Mouse (Mus musculus): ENCODE measurements around the gene Hoxc8.

Gene Hoxc8

DNA sequence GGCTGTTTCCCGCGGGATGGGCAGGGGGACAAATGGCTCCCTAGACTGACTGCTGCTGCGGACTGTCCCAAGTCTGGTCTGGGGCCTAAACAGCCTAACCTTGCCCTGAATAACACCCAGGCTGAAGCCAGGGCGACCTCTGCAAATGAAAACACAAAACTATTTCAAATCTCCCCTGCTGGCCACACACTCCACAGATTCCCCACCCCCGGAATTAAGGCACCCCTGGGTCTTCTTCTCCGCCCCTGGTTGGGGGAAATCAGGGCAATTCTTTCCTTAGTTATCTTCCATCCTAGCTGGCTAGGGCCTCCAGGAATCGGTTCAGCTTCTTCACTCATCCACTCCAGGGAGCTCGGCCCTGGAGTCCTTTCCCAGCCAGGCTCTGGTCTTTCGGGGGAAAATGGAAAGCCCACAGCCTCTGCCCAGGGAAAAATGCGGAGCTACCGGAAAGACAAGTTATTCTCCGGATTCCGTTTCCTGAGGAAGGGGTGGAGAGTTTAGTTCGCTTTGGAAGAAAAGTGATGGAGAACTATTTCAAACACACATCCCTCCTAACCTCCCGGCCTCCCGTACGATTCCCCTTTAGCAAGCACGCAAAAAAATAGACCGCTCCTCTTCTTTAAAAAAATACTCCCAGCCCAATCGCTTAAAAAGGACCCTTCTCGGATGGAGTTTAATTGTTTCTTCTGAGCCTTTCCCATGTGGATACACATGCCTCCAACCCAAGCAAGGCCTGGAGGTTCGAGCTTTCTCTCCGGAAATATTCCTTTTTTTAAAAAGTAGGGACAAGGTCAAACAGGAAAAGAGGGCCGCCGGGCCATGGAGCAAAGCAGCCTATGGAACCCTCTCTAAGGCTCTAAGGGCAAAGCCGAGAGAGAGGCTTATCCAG lies 25.2 kb upstream of the Hoxc8 start:
- no peak for DNase-seq (ENCODE audit: low spot score)

DNA sequence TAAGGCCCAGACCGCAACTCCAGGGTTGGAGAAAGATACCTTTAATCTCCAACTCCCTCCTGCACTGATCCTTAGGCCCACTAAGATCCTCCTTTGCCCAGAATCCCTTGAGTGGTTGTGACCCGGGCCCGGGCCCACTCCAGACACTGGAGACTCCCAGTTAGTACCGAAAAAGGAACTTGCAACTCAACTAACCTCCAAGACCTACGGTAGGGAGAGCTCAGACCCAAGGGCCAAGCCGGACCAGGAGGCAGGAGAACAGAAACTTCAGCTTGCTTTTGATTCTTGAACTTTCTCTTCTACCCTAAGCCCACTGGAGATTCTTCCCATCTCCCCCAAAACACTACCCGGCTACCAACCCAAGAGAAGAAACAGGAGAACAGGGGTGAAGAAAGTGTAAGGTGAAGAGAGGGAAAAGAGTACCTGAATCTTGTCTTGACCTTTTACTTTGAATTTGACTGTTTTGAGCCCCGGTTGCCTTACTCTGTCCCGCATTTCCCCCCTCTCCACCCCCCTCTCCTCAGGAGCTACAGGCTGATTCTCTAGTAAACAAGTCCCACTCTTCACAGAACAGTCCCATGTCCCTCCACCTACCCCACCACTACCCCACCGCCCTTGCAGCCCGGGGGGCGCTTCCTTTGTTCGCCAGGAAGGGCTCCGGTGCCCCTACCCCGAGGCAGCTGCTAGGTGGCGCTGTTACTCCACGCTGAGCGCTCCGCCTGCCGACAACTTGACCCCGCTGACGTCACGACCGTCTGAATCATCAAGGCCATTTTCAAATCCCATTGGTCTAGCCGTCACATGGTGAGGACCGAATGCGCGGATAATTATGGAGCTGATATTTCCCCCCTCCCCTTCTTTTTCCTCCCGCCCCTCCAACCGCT lies 24.3 kb upstream of the Hoxc8 start:
- peak; percentile 77 for DNase-seq (ENCODE audit: low spot score)

DNA sequence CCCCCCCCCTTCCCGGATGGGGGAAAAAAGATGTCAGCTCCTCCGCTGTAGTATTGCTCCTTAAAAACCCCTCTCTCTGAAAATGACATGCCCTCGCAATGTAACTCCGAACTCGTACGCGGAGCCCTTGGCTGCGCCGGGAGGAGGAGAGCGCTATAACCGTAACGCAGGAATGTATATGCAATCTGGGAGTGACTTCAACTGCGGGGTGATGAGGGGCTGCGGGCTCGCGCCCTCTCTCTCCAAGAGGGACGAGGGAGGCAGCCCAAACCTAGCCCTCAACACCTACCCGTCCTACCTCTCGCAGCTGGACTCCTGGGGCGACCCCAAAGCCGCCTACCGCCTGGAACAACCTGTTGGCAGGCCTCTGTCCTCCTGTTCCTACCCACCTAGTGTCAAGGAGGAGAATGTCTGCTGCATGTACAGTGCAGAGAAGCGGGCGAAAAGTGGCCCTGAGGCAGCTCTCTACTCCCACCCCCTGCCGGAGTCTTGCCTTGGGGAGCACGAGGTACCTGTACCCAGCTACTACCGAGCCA lies 23.6 kb upstream of the Hoxc8 start, which contains the start of gene Hoxc10:
Hoxc10 (plus strand) TSS at position 21 of the 536 bp plus-strand sequence.
- no peak for DNase-seq (ENCODE audit: low spot score)

DNA sequence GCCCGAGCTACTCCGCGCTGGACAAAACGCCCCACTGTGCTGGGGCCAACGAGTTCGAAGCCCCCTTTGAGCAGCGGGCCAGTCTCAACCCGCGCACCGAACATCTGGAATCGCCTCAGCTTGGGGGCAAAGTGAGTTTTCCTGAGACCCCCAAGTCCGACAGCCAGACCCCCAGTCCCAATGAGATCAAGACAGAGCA lies 23.2 kb upstream of the Hoxc8 start, which contains the start of gene Hoxc5:
Hoxc5 (plus strand) TSS at position 132 of the 199 bp plus-strand sequence.
- no peak for DNase-seq (ENCODE audit: low spot score)

DNA sequence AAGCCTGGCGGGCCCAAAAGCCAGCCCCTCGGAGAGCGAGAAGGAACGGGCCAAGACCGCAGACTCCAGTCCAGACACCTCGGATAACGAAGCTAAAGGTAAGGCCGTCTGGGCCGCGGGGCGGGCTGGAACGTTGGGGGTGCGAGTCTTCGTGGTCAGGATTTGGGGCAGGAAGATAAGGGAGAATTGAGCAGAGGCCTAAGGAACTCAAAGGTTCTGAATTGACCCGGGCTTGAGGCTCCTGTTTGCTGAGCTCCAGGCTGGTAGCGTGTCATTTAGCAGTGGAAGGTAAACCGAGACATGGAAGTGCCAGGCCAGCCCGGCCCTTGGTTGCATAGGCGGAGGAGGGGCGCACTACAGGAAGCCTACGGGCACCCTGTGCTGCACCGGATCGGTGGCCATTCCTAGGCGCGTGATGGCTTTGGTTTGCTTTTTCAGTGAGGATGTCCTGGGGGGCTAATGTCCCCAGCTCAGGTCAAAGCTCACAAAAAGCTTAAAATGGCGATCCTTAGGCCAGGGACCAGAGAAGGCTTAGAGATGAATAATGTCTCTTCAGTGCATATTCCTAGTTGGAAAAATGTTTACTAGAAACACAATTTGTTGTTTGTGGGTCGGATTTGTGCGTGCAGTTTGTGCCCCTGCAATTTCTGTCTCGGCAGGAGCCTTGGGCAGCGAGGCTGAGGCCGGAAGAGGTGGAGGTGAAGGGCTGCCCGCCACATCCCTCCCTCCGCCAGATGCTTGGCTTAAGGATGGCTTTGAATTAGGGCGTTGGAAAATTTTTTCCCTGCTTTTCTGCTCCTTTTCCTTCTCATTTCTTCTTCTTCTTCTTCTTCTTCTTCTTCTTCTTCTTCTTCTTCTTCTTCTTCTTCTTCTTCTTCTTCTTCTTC lies 22.7 kb upstream of the Hoxc8 start:
- no peak for DNase-seq (ENCODE audit: low spot score)

DNA sequence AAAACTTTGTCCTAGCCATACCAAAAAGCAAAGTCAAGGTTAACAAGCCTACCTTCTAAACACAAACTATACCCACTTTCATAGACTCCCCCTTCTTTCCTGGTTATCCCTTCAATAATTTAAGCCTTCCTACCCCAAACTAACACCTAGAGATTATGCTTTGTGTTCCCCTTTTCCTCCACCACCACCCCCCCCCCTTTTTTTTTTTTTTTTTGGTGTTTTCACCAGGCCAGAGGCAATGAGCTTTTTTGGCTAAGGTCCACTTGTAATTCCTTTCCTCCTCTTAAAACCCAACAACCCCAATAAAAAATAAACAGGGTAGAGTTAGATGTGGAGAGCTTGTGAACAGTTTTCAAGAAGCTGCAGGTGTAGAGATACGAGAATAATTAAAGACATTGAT lies 21.1 kb upstream of the Hoxc8 start:
- DNase-seq (ENCODE audit: low spot score) = no peak

DNA sequence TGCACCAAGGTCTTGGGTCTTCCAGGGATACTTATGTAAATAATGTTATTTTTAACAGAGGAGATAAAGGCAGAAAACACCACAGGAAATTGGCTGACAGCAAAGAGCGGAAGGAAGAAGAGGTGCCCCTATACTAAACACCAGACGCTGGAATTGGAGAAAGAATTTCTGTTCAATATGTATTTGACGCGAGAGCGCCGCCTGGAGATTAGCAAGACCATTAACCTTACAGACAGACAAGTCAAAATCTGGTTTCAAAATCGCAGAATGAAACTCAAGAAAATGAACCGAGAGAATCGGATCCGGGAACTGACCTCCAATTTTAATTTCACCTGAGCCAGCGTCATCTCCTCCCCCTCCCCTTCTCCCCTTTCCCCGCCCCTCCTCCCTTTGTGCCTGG lies 19.7 kb upstream of the Hoxc8 start:
- DNase-seq (ENCODE audit: low spot score) = no peak

DNA sequence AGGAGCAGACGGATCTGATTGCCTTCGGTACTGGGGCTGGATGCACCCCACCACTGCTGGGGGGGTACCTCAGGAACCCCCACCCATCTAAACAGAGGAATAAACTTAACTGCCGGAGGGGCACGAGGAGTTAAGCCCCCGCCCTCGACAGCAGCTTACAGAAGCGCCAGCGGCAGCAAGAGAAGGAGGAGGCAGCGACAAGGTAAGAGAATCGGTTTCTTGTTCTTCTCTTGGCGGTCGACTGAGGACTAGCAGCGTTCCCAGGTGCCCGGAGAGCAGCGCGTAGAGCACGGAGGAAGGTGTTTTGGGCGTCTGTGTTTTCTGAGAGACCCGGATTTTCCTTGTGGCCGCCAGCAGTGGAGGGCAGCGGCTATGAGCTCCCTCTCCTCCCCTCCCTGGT lies 18.2 kb upstream of the Hoxc8 start:
- no peak for DNase-seq (ENCODE audit: low spot score)

DNA sequence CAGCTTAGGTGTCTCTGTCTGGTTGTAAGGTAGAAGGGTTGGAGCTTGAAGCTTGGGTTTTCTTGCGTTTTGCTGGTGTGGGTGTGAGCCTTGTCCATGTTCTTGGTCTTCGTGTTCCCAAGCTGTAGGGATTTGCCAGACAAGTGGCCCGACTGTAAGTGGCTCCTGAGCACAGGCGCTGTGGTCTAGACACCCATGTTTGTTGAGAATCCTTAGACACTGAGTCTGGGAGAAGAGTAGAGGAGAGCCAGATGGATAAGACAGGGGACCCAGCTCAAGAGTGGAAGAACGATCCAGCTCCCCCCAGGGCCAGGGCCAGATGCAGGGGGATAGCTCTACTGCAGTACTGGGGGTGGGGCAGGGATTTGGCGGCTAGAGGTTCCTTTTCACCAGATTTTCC lies 17.7 kb upstream of the Hoxc8 start:
- no peak for DNase-seq (ENCODE audit: low spot score)

DNA sequence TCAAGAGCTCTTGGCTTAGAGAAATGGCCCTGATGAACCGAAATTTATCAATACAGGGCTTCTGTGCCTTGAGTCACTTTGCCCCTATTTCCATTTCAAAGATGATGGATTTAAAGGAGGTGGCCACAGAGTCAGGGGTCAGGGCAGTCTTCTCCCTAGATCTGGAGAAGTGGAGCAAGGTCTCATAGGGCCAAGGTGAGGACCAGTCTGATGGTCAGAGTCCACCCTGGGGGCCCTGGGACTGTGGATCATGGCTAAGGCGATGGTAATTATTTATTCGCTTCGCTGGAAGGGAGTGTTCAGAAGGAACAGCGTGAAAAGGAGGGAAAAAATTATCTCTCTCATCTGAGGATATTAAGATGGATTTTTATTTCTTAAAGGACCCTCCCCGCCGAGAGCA lies 15.4 kb upstream of the Hoxc8 start:
- no peak for DNase-seq (ENCODE audit: low spot score)

DNA sequence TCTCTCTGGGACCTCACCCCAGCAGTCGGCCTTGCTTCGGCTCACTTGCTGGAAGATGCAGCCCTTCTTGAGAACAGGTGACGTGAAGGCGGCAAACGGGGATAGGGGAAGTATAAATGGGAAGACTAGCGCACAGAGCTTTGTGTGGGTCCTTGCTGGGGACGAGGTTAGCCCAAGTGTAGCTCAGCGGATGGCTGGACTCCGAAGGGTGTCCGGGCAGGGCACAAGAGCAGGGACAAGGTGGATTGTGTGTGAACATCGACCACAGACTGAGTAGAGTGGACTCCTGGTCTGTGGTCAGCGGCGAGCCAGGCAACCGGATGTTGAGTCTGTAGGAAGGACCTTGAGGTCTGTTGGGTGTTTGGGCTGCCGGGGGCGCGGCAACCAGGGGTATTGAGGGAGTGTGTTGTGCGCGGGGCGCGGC lies 14.7 kb upstream of the Hoxc8 start:
- no peak for DNase-seq (ENCODE audit: low spot score)

DNA sequence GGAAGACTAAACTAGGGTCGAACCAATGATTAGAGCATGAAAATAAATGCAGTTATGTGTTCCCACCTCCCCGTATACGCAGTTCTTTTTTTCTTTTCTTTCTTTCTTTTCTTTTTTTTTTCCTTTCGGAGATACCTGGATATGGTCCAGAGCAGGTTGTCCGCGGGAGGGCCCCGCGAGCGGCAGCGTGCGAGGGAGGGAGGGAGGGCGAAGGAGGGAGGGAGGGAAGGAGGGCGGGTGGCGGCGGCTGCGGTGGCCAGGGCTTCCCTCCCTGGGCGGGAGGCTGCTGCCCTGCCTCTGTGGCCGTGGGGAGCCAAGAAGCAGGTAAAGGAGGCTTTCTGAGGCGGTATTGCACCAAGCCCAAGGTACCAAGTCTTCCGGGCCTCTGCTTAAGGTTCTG lies 14.2 kb upstream of the Hoxc8 start, which contains the start of gene Hoxc9:
Hoxc9 (plus strand) TSS at position 269 of the 400 bp plus-strand sequence.
- no peak for DNase-seq (ENCODE audit: low spot score)

DNA sequence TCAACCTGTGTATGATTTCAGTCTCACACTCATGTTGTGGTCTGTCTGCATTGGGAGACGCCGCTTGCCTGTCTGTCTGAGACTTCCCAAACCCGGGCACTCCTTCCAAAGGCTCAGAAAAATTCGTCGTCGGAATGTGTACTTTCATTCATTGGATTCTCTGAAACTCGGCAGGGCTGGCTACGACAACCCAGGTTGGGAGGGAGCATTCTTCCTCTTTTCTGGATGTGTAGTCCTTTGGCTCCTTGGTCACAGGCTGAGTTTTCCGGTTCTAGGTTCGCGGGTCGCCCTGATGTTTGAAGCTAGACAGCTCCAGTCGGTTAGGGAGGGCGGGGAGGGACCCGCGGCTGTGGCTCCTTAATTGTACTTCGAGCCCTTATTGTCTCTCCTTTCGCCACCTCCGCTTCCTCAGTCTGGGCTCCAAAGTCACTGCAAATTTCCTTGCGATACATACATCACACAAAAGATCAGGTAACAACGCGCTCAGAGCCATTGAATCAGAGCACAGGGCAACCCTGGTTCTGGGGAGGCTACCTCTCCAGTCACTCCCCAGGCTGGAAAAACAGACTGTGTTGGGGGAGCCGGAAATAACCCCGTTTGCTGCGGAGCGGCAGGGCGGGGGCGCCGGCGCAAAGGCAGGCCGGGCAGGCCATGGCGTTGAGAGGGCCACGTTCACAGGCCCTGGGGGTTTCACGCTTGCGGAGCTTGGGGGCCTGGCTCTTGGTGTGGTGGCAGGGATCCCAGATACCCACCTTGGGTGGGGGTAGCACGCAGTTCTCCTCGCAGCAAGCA lies 13.6 kb upstream of the Hoxc8 start:
- DNase-seq (ENCODE audit: low spot score) = no peak

DNA sequence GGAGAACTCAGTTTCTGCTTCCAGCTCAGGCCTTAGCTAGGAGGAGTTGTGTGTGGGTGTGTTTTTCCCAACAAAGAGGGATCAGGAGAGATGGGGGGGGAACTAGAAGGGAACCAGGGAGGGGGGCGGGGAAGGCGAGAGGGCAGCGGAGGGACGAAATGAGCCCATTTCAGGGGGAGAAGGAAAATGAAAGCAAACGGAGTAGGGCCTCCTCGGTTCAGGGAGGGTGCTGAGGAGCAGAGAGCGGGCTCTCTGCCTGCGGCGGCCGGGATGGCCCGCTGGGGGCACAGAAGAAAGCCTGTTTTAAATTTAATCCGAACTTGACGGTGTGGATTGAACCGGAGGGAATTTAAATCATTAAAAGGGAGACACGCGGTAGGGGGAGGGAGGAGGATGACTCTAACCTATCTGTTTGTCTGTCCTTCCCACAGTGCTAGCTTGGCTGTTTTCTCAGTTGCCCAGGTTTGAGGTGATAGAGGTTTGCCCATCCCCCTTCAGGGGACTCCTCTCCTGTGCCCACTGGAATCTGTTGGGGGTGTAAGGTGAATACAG lies 12.9 kb upstream of the Hoxc8 start:
- no peak for DNase-seq (ENCODE audit: low spot score)

DNA sequence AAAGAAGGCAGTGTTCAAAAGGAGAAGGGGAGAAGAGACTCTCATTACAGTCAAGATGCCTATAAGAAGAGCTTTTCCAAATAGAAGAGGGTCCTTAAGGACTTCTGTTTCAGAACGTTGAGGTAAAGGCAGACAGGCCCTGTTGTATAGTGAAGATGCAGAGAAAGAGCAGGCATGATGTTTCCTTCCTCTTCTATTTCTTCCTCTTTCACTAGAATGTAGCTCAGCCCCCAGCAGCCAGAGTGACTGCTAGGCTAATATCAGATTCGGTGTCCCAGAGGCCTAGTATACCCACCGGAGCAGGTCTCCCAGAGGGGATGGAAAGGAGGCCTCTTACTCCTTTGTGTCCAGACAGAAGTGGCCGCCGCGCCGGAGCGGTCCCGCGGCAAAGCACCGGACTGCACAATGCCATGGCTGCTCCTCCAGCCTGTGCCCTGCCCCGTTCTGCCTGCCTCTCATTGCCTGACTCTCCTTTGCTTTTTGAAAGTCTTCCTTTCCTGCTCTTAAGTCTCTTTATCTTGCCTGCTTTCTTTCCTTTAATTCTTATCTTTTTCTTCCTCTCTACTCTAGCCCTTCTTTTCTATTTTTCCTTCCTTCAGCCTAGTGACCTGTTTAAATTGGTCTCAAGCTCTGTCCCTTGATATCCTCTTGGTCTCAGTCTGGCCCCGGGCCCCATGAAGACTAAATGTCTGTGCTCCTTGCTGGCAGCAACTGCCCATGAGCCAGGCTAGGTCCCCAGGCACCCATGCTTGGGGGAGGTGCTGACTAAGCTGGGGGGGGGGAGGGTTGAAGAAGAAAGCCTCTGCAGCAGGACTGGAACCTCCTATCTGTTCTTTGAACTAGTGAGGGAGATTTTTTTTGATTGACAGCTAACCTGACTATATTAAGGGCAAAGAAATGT lies 11.5 kb upstream of the Hoxc8 start:
- DNase-seq (ENCODE audit: low spot score) = no peak

DNA sequence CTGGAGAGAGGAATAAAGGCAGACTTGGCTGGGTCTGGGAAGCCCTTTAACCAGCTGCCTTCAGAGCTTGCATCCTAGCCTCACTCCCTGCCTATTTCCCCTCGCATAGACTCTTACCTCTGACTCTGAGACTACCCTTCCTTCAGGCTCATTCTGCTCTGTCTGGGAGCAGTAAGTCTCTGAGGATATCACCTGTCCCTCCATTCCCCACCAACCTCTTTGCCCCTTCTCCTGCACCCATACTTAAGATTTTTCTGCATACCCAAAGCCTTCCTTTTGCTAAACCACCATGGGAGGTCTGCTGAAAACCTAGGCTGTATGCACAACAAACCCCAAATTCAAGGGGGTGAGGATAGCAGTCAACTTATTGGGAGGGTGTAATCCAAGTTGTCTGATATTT lies 10.5 kb upstream of the Hoxc8 start:
- DNase-seq (ENCODE audit: low spot score) = no peak

DNA sequence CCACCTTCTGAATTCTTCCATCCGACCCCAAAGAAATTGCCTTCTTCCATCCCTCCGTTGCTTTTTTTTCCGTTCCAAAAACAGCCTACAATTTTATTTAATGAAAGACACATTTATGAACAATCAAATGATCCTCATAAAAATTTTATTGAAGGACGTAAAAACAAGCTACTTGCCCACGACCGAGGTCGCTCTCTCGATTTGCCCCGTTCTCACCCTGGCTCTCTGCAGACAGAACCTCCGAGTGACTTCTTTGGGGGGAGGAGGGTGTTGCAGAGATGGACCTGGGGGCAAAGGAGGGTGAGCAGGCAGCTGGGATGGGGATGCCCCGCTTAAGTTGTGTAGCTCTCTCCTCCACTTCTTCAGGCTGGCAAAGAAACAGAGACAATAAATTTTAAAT lies 10.1 kb upstream of the Hoxc8 start:
- no peak for DNase-seq (ENCODE audit: low spot score)

DNA sequence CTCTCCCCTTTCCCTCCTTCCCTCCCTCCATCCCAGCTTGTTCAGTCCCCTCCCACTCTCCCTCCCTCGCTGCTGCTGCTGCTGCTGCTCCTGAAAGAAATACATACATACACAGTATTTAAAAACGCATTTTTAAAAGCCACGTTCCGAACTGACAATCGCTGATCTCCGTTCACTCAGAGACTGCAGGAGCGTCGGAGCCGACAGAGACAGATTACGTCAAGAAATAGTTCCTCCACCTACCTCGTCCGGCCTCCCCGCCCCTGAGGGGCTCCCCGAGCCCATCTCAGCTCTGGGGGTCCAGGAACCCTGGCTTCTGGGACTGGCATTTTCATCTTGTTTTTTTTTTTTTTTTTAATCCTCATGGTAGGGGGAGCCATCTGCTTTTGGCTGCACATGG lies 9.5 kb upstream of the Hoxc8 start:
- no peak for DNase-seq (ENCODE audit: low spot score)

DNA sequence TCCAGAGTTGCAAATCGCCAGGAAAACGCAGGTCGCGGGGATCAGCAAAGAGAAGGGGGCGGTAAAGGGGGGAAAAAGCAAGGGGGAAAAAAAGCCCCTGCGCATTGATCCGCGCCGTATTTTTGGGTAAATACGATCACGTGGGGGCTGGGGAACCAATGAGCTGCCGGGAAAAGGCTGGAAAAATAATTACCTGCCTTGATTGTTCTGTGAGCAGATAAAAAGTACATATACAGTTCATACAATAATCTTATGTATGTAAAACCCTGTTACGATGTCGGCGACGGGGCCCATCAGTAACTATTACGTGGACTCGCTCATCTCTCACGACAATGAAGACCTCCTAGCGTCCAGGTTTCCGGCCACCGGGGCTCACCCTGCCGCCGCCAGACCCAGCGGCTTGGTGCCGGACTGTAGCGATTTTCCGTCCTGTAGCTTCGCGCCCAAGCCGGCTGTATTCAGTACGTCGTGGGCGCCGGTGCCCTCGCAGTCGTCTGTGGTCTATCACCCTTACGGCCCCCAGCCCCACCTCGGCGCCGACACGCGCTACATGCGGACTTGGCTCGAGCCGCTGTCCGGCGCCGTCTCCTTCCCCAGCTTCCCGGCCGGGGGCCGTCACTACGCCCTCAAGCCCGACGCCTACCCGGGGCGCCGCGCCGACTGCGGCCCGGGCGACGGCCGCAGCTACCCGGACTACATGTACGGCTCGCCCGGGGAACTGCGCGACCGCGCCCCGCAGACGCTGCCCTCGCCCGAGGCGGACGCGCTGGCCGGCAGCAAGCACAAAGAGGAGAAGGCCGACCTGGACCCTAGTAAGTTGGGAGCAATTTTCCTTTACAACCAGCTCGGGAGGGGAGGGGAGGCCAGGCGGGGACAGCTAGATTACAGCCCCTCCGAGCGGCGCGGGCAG lies 8.8 kb upstream of the Hoxc8 start:
- no peak for DNase-seq (ENCODE audit: low spot score)

All from ovary, adult 18-20 months (tissue).